Mouse (Mus musculus): Measurements from ENCODE around the gene Adarb2.

Adarb2 gene

DNA sequence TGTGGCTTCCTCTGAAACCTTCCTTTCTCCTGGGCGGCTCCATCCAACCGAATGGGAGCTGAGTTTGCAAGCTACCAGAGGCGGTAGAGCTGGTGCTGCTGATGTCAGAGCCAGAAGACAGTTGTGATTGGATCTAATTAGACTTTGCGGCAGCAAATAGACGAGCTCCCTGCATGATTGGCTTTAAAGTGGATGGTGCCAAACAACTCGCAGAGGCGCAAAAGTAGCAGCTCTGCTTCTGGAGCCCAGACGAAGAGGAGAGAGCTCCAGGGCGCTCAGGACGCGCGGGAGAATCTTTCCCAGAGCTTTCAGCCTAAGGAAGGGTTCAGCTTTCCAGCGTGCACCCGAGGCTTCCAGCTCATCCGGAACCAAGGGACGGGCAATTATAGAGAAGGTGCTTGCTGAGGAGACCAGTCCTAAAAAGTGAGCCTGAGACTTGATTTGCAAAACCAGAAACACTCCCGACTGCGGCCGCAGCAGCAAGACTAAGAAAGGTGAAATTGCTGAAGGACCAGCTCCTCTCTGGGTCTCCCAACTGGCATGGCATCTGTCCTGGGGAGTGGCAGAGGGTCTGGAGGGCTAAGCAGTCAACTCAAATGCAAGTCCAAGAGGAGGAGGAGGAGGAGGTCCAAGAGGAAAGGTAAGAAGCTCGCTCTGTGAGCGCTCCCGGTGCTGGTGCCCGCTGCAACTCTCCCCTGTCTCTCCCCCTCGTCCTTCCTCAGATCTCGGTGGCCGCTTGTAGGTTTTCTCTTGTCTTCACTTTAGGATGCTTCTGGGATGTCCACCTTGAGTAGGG is at the start of gene Adarb2:
TSS of gene Adarb2 (plus strand) at position 186 of the 796 bp plus-strand sequence.
- no peak for DNase-seq (ENCODE audit: extremely low spot score, low read depth, low spot score)

GRCm38 (mm10) chr13:8173800-8174199 is 28.9 kb upstream of the Adarb2 start:
- DNase-seq (ENCODE audit: extremely low spot score, low read depth, low spot score): no peak

DNA sequence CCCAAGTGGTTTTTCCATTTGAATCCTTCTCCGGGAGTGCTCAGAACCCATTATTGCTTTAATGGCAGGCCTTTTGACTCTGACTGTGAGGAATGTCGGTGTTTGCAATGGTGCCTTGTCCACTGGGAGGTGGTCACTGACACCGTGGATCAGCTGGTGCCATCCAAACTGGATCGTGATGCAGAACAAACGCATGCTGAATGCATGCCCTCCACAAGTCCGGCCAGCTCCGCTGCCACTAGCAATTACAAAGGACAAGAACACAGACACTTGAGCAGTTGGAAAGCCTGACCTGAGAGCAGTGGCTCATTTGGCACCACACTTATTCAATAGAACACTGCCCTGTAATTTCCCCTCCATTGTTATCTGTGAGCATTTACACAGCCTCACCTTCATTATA is 10.7 kb upstream of the Adarb2 start:
- no peak for DNase-seq (ENCODE audit: extremely low spot score, low read depth, low spot score)

DNA sequence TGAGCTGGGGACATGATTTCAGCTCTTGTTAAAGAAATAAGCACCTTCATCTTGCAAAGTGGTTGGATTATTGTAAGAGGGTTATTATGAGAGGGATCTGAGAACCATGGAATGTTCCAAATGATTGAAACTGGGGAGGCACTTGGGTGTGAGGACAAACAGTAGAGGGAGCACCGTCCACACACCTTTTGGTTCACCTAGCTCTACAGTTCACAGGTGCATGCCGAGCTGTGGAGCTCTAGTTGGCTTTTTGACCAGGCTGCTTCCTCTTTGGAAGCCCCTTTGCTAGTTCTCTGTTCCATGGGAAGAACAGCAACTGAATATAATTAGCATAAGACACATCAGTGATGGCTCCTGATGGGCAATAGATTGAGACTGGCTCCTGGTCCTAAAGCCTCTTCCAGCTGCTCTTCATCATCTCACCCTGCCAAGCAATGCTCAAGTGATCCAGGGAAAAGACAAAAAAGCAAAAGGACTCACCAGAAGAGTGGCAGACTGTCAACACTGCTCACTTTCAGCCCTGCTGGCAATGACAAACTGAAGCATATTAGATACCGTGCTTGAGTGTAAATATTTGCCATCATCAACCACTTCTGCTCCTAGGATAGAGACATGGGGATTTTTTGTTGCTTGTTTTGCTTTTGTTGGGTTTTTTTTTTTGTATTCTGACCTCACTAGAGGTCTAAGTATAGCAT is 3.3 kb upstream of the Adarb2 start:
- no peak for DNase-seq (ENCODE audit: extremely low spot score, low read depth, low spot score)

- no peak for DNase-seq (ENCODE audit: extremely low spot score, low read depth, low spot score)
These were observed 779 bp downstream of the Adarb2 start for GRCm38 (mm10) chr13:8203477-8203813.

DNA sequence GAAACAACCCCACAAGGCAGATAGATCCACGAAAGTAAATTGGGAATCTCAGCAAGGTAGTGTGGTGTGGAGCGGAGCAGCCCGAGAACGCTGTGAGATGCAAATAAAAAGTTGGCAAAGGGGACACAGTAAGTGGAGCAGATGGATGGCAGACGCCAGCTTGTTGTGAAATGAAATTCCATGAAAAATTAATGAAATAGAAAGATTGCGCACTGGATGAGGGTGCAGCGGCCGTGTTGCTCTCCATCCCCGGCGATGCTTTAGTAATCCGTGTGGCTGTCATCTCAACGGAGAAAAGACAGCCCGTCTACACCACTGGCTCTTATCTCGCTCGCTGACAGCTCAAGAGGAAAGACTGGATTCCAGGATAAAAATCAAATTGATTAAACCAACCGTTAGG is 4.7 kb downstream of the Adarb2 start:
- no peak for DNase-seq (ENCODE audit: extremely low spot score, low read depth, low spot score)

GRCm38 (mm10) chr13:8210776-8211175 is 8.1 kb downstream of the Adarb2 start:
- no peak for DNase-seq (ENCODE audit: extremely low spot score, low read depth, low spot score)

DNA sequence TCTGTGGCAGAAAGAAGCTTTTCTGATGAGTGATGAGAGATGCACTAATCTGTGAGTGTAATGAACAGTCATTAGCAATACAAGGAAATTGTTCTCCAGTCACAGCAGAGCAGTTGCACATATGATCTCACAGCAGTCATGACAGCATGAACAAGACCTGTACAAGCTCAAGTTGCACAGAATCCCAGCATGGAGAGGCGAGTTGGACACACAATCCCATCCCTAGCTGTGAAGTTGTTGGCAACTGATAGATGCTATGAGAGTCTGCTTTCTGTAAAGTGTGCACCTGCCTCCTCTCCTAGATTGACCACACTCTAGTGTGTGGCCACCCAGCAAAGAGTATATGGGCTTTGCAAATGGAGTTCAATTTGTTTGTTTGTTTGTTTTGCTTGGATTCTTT is 36.2 kb downstream of the Adarb2 start:
- DNase-seq (ENCODE audit: extremely low spot score, low read depth, low spot score): no peak

- no peak for DNase-seq (ENCODE audit: extremely low spot score, low read depth, low spot score)
These were observed 45.5 kb downstream of the Adarb2 start for GRCm38 (mm10) chr13:8248016-8248667.

- no peak for DNase-seq (ENCODE audit: extremely low spot score, low read depth, low spot score)
These were observed 69.7 kb downstream of the Adarb2 start for GRCm38 (mm10) chr13:8272158-8272945.

DNA sequence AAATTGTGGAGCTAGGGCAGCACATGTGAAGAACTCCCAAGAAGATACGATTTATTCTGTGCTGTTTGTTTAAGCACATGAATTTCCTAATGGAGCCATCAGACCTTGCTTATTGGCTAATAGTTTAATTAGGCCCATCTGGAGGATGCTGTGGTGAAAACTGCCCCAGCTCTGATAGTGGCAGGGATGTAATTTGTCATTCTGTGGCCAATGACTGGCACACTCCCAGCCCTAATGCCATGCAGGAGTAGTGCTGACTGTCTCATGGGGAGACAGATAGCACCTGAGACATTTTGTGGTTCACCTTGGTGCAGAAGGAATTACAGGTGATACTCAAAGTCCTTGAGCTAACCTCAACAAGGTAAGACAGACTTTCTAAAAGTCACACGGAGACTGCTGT is 80.5 kb downstream of the Adarb2 start:
- DNase-seq (ENCODE audit: extremely low spot score, low read depth, low spot score): no peak

DNA sequence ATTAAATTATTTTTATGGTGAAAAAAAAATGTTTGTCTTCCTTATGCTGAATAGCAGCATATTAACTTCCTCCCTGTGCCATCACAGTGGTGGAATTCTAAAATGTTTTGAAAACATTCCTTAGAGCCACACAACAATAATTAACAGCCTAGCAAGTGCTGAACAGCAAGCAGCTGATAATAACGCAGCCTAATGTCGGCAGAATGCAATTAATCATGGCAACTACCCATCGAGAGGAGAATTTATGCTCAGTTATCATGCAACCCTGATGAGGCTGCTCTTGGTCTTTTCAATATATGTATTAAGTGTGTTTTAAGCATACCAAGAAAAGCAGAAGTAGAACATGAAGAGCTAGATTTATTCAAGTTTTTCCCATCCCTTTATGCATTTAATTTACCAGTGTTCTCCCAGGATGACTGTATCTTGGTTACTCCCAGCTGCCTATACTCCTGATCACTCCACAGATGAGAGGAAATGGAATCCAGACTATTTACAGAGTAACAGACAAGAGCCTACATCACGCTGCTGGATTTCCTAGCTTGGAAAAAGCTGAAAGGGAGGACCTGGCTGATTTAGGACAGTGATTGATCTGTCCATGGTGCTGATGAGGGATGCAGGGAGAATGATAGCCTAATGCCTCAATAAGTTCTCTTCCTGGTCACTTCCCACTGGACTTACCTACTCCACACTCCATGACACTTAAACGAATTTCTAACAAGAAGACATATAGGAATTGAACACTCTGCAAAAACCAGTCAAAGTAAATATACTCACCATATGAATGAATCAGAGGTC is 113.9 kb downstream of the Adarb2 start:
- DNase-seq (ENCODE audit: extremely low spot score, low read depth, low spot score): no peak

GRCm38 (mm10) chr13:8333589-8334455 is 131.2 kb downstream of the Adarb2 start:
- DNase-seq (ENCODE audit: extremely low spot score, low read depth, low spot score): no peak

GRCm38 (mm10) chr13:8334580-8334979 is 131.9 kb downstream of the Adarb2 start:
- DNase-seq (ENCODE audit: extremely low spot score, low read depth, low spot score): no peak

GRCm38 (mm10) chr13:8341086-8341807 is 138.6 kb downstream of the Adarb2 start:
- no peak for DNase-seq (ENCODE audit: extremely low spot score, low read depth, low spot score)

- no peak for DNase-seq (ENCODE audit: extremely low spot score, low read depth, low spot score)
These were observed 144.5 kb downstream of the Adarb2 start for GRCm38 (mm10) chr13:8347147-8347546.

- no peak for DNase-seq (ENCODE audit: extremely low spot score, low read depth, low spot score)
These were observed 149.7 kb downstream of the Adarb2 start for GRCm38 (mm10) chr13:8352341-8352740.

DNA sequence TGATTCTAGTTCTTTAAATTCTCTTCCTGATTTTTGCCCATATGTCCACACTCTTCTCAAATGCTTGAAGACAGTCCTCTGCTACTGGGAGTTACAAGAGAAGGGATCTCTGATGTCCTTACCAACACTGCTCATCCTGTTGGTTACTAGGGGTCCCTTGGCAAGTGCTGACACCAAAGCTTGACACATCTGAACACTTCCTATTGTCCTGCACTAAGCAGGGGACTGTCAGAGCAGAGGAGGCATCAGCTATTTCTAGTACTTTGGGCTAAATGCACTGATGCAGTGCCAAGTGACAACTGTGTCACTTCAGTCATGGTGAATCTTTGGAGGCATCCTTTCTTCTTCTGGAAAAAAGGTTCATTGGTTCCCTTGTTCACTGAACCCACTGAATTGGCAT is 150.3 kb downstream of the Adarb2 start:
- DNase-seq (ENCODE audit: extremely low spot score, low read depth, low spot score): no peak

DNA sequence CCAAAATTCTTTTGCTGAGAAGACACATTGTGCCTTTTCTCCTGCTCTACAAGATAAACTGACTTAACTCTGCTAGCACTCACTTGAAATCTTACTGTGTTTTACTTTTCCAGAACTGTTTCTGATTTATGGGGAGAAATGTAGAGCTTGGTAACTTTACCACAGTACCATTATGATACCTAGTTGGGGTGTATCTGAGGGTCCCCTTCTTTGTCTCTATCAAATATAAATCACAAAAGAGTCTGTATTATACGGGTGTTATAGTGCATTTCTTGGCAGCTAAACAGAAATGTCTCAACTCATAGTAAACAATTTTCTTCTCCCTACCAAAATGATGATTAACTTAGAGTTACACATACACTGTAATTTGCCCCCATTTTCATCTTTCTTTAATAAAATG is 162.9 kb downstream of the Adarb2 start:
- DNase-seq (ENCODE audit: extremely low spot score, low read depth, low spot score): no peak

Measured in hindlimb bud, embryonic 11.5 days (tissue).